Mouse (Mus musculus) adrenal gland, postnatal 36 days (tissue): ENCODE measurements around the gene Exo5. TPM values are rescaled to one million over a fixed set of nuclear protein-coding genes. Genes with fewer than 3 reads are reported as not detected.

Source experiments
- DNase-seq, 2 experiments: peaks; one replicate each; pipeline ENCODE4 v3.0.0; 2021; ENCODE audit warnings: mixed read lengths in 1 of 2
- long read RNA-seq, 2 experiments: library from polyadenylated mRNA; stranded (forward); transcript quantifications; one replicate each; pipeline ENCODE4 v2.0.0; 2021; ENCODE audit warnings: borderline sequencing depth in 2 of 2
- total RNA-seq, 2 experiments: library from RNA; stranded (reverse); gene quantifications; 2 replicates each; pipeline ENCODE4 v1.2.3; 2021

Exo5 gene
- total RNA-seq: 10 to 100 TPM; 10.0 to 11.1 TPM
- long read RNA-seq, experiment 1, transcript Exo5-201 (2 exons, 1,996 nt): major isoform, 6 of 9 reads
- long read RNA-seq, experiment 1, partial matches to known transcripts: 0 of 9 reads
- long read RNA-seq, experiment 1, other reads (novel, unspliced or antisense): 1 of 9 reads
- long read RNA-seq, experiment 2, partial matches to known transcripts: 0 of 4 reads
- long read RNA-seq, experiment 2, other reads (novel, unspliced or antisense): 0 of 4 reads

DNA sequence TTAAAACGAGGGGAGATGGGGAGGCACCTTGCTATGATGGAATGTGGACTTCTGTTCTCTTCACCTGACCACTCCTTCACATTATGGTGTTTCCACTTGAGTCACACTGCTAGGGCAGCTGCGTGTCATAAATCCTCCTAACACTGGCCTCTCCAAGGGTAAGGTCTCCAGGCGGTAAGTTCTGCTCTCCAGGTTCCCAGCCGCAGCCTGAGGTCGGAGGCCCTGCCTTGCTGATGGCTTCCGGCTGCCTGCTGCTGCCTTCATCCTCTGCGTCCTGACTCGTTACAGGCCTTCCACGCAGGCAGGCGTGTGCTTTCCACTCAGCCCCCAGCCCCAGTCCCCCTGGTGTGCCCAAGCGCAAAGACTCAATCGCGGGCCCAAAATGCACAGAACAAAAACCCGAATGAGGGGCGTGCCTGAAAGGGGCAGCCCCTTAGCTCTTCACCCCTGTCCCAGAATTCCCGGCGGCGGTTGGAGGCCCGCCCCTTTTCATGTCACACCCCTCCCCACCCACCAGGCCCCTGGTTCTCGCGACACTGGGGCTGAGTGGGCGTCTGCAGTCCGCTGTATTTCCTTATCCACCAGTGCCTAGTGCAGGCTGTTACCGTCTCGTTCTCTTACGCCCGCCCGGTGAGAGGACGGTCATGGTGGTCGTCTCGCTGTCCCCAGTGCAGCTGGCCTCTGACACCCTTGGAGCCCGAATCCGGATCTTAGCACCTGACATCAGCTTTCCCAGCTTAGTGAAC lies at the start of gene Exo5:
Gene Exo5 (minus strand): TSS at position 464 of the 746 bp plus-strand sequence.
- DNase-seq: peak; percentile 92 to 96

DNA sequence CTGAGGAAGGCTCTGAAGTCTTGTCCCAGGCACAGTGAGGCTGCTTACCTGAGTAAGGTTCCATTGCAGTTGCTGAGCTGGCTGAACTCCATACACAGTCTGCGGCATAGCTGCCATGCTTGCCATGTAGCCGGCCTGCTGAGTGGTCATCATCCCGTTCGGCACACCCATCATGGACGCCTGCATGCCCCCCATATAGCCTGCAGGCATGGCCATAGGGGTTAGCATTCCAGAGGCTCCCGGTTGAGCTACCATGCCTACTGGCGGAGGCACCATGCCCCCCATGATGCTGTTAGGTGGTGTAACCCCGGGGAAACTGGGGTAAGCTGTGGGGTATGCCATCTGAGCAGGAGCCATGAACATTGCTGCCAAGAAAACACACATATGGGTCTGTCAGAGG lies 47.0 kb upstream of the Exo5 start:
- DNase-seq: no peak

DNA sequence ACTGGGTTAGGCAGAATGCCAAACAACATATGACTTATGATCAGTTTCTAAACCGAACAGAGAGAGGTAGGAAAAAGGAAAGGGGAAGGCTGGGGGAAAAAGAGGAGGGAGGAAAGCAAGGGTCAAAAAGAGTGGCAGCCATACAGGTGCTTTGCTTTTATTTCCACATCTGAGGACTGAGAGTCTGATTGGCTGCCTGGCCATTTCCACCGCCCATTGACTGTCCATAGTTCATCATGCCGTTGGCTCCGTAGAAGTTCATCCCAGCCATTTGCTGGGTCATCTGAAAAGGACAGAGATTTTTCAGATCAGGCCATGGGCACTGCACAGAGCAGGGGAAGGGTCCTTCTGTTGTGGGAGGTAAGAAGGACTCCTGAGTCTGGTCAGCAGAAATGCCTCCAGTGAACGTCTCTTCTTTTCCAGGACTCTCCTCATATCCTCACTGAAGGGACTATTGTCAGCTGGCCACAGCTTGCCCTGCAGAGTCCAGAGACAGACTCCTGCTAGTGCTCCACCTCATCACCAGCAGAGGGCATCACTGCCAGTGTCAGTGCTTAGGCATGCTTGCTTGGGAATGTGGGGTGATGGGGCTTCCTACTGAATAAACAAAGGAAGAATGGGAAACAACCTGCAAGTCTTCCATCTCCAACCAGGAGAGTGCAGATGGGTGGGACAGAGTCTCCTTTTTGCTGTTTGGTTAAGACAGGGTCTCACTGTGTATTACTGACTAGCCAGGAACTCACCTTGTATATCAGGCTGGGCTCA lies 44.7 kb upstream of the Exo5 start:
- peak; percentile 35 to 57 for DNase-seq

DNA sequence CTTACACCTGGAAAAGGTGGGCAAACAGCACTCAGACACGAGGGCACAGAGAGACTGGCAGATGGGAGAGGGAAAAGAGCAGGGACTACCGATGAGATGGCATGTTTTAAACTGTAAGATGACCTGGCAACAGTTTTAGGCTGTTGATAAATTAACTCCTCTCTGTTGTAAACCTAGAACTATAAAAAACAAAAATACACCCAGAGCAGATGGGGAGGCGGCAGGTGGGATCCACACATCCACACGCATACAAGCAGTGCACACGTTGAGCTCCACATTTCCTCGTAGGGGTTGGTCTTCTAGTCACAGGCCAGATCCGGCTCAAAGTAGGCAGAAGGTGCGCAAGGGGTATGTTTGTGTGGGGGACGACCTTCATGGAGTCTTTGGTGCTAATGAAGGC lies 43.7 kb upstream of the Exo5 start:
- no peak for DNase-seq

DNA sequence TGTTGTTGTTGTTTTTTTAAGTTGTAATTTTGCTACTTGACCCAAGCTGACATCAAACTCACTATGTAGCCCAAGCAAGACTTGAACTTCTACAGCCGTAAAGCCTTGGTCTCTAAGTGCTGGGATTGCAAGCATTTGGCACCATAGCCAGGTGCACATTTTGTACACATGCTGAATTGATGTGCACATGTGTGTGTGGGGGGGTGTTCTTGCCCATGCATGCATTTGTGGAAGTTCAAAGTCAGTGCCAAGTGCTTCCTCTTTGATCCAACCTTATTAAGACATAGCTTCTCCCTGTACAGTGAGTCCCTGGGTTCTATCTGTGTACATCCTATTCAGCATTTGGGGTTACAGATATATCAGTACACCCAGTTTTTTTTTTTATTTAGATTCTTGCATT lies 30.8 kb upstream of the Exo5 start:
- DNase-seq: no peak

DNA sequence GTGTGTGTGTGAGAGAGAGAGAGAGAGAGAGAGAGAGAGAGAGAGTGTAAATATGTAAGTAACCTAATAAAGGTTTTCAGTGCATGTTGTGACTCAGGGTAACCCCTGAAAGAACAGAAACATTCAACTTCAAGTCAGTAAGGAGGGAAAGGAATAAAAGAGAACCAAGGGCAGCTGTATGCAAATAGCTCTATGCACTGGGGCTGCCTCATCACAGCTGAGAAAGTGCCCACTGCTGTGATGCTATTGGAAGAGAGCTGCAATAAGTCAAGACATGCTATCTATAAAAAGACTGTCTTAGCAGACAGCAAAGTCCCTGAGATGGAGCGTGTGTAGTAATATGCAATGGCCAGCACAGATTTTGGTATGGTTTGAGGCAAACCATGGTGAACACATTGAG lies 28.9 kb upstream of the Exo5 start:
- DNase-seq: no peak

DNA sequence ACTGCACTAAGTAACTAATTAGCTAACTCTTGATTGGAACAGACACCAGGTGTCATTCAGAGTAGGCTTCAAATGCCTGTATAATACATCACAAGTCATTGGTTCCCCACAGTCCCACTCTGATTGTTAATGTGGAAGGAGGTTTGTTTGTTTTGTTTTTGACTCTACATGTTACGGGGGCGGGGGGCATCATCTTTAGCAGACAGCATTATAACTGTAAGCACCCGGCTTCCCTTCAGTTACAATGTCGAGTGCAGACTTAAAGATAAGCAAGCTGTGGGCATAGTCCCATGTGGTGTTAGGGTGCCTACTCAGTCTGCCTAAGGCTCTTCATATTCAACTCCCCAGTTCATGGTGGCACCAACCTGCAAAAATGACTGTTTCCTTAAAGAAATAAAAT lies 28.2 kb upstream of the Exo5 start:
- no peak for DNase-seq

DNA sequence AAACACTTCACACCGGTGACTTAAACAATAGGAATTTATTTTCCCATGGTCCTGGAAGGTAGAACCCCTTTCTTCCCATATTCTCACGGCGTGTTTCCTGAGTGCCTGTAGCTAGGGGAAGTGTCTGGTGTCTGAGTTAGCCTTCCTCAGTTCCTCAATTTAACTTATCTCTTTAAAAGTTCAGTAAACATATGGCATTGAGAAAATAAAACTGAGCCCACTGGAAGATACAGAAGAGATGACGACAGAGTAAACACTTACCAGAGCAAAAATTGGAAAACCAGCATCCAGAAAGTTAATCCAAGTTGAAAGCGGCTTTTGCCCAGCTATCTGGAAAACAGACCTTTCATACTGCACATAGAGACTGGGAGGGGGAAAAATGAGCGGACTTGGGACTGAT lies 27.3 kb upstream of the Exo5 start:
- DNase-seq: no peak

DNA sequence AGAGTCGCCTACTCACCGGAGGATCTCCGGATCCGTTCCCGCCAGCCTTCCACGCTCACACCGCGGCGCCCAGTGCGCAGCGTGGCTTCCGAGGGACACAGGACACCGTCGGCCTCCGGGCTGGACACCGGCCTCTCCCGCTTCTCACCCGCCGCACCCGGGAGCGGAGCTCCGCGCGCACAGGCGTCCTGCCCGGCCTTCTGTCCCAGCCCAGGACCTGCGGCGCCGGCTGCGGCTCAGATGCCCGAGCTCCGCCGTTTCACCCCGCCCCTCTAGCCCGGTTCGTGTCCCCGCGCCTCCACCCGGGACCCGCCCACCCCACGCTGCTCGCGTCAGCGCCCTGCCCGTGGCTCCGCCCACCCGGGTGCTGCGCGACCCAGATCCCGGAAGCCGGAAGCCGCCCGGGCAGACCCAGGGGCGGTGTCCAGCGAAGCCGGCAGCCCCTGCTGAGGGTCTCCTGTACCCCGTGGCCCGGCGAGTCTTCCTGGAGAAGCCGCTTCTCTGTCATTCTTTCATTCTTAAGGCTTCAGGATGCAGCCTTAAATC lies 26.7 kb upstream of the Exo5 start, which contains the start of gene Zfp69:
Gene Zfp69 (minus strand): TSS at position 272 of the 546 bp plus-strand sequence.
- peak; percentile 95 to 98 for DNase-seq

DNA sequence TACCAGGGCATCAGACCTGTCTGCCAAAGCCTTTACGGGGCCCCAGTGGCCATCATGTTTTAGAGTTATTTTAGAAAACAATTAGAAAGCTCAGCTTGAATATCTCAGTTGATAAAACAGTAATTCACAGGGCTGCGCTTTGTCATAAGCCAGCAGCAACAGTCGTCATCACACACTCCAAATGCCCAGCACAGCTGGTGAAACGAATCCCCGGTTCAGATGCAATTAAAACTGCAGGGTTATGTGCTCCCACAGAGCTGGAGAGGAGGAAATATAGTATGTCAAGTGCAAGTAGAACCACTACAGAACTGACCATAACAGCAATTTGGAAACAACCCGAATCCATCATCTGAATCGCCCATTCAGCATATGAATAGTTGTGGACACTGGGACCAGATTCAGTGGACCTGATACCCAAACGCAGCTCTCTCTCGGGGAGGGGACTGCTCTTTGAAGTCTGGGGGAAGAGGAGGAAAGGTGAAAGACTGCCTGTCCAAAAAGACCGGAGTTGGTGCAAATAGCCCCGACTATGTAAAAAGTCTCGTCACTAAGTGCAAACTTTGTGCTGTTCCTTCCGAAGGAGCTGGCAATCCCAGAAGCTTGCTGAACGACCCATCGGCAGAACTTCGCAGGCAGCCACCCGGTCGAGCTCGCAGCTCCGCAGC lies 26.1 kb upstream of the Exo5 start:
- DNase-seq: no peak

DNA sequence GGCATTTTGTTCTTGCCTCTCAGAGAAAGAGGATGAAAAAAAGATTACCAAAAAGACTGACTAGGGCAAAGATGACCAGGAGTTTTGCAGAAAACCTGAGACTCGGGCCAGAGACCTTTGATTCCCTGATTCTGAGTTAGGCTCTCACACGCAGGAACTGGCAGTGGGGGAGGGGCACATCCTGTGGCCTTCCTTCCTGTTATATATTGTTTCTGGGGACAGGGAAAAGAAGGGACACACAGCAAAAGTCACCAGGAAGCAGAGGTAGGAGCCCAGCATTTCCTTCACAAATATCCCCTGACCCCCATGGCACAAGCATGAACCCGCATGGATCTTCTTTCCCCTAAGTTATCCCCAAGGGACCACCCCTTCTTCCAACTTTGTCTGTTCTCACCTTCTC lies 24.1 kb upstream of the Exo5 start:
- DNase-seq: peak; percentile 27 to 59

DNA sequence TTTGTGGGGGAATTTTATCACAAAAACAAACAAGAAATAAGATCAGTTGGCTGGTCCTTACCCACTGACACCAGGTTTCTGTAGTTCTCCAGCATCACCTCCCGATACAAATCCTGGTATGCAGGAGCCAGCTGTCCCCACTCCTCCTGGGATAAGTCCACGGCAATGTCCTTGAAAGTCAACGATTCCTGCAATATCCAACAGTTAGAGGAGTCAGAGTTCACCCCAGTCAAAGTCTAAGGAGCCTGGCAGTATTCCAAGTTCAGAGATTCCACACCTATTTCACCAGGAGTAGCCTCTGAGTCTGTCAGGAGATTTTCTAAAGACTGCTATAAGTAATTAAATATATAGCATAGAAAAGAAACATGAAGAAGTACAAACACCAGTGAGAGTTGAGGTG lies 10.2 kb upstream of the Exo5 start:
- DNase-seq: no peak

DNA sequence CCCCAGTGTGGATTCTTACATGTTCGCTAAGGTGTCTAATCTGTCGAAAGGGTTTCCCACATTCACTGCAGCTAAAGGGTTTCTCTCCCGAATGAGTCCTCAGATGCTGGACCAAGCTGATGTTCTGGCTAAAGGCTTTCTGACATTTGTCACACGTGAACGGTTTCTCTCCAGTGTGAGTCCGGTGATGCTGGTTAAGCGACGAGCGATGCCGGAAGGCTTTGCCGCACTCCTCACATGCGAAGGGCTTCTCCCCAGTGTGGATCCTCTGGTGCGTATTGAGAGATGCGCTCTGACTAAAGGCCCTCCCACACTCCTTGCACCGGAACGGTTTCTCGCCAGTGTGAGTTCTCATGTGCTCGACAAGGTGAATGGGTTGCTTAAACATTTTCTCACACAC lies 5.9 kb upstream of the Exo5 start:
- no peak for DNase-seq

DNA sequence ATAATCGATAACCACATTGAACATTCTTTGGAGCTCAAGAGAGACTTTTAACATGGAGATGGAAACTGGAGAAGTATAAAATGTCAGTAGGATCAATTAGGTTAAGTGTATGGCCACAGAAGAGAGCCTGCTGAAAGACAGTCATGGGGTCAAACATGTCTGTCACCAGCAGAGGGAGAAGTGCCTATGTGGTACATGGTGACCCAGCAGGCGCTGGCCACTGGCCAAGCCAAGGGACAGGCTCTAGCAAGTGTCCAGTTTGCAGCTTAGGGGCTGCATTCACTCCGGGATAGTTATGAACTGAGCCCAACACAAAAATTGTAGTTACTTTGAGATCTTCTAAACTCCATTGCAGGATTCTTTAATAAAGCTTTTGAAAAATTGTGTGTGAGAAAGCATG lies 3.9 kb upstream of the Exo5 start:
- peak; percentile 18 to 73 for DNase-seq

DNA sequence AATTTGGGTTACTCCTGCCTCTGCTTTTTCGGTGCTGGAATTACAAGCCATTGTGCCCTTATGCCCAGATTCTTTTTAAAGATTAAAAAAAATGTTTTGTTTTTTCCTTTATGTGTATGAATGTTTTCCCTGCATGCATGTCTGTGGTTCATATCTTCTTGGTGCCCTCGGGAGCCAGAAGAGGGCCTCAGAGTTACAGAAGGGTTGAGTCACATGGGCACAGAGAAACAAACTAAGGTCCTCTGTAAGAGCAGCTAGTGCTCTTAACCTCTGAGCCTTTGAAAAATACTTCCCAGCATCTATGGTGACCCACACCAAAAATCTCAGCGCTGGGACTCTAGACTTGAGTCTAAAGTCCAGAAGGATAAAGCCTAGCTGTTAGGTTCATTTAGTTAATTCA lies 569 bp upstream of the Exo5 start:
- peak; percentile 42 to 53 for DNase-seq

DNA sequence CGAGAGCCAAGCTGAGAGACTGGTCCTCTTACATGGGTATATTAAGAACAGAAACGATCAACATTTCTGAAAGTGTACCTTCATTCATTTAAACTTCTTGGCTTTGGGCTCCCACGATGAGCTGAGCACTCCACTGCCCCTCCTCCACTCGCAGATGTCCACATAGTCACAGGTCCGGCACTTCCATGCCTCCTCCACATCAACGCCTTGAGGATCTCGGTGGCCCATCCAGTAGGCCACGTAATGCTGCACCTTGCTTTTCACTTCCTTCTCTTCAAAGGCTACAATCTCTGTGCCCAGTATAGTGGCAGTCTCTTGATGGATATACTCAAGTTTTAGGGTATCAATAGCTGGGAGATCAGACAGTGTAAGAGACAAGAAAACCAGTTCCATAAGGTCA lies 3.4 kb downstream of the Exo5 start:
- no peak for DNase-seq

DNA sequence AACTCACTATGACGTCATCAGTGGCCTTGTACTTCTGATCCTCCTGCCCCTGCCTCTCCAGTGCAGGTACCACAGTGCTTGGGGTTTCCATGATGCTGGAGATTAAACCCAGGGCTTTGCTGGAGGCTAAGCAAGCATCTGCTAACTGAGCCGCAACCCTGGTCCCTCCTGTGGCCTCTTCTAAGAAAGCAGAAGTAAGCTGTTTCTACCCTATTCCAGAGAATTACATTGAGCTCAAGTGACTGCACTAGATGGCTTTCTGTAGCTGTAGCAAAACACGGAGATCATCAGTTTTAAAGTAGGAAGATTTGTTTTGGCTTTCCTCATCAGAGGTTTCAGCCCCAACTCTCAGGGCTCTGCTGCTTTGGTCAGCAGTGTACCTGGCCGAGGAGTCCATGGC lies 10.3 kb downstream of the Exo5 start:
- DNase-seq: no peak

DNA sequence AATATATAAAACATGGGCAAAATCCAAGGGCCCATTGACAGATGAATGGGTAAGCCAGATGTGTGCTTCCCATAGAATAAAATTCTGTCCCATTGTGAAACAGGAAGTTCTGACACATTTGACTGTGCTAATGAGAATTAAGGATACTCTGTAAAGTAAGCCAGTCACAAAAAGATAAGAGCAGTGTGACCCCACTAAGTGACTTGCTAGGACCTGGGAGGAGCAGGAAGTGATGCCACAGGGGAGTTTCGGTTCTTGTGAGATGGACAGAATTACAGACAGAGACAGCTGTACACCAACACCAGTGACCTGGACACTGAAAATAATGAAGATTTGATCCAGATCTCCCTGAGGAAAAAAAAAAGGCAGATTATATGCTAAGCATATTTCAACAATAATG lies 11.0 kb downstream of the Exo5 start:
- DNase-seq: no peak

DNA sequence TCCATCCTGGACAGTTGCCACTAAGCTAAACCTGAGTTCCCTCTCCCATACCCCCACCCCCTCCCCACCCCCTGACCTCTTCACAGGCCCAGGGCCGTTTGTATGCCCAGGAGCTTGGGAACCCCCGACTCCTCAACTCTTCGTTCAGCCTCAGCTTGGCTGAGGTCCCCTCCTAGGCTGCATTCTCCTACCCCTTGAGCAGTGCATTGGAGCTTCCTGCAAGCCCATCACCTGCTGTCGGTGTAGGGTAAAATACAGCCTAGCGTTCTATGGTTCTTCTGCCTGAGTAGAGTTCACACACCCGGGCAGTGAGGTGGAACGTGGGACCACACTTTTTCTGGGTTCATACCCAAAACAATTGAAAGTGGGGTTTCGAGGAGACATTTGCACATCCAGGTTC lies 11.4 kb downstream of the Exo5 start:
- no peak for DNase-seq

DNA sequence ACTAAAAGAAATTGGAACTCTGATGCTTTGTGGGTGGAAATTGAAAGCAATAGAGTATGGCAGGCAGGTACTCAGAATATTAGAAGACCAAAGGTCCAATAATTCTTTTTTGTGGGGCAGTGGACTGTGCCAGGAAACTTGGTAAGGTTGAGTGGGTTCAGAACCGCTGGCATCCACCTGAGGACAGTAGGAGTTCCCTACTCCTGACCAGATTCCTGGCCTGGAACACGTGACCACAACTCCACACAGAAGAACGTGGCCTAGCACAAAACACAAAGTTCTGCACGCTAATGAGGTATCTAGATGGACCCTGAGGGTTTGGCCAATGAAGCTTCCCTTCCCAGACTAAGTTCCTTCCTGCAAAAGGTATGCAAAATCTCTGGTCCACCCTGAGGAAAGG lies 12.0 kb downstream of the Exo5 start:
- DNase-seq: no peak

DNA sequence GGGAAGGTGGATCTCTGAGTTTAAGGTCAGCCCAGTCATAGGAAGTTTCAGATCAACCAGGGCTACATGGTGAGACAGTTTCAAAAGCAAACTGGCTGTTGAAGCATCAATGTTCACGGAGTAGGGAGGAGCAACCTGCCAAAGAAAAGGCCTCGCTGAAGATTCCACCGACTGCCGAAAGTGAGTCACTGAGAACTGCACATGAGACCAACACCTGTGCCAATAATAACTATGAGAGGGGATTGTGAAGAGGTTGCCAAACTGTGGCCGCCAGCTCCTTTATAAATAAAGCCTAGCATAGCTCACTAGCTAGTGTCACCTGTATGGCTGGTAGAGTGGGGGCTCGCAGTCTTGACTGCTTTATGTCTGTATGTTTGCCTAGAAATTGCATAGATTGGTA lies 13.7 kb downstream of the Exo5 start:
- no peak for DNase-seq

DNA sequence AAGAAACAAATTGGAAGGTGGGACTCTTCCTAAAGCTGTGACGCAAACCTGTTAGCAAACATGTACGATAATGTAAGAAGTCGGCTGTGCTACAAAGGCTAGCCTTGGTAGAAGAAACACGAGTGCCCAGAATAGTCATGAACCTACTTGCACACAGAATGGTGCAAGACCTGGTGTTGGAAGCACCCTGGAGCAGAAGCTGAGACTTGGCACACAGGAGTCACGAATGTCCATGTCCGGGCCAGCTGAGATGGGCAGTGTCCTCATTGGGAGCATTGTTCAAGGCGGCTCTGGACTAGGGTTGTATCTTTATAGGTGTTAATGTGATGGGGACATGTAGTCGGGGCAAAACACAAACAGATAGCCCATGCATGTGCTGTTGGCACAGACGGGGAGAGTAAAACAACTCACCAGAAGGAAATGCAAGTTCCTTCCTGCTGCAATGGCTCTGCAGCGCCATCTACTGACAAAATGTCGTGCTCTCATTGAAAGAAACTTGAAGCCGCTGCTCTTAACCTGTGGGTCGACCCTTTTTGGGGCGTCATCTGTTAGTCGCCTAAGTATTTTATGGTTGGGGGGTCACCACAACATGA lies 15.2 kb downstream of the Exo5 start:
- DNase-seq: peak; percentile 64 to 67
